Mouse (Mus musculus) lung, postnatal 10 days (tissue): Measurements from ENCODE around the gene Fthl17b.
"Not testable (repeated sequence)": the region's sequence is repeated elsewhere in the genome, so short reads cannot be mapped to it uniquely, and the experiment has no call there.

Experiments used
- DNase-seq: peaks from one replicate; pipeline ENCODE4 v3.0.0; 2021

Gene Fthl17b

GRCm38 (mm10) chrX:8962875-8963274 lies at the start of gene Fthl17b:
TSS of gene Fthl17b (minus strand) at chrX:8962975.
- not testable (repeated sequence) for DNase-seq

DNA sequence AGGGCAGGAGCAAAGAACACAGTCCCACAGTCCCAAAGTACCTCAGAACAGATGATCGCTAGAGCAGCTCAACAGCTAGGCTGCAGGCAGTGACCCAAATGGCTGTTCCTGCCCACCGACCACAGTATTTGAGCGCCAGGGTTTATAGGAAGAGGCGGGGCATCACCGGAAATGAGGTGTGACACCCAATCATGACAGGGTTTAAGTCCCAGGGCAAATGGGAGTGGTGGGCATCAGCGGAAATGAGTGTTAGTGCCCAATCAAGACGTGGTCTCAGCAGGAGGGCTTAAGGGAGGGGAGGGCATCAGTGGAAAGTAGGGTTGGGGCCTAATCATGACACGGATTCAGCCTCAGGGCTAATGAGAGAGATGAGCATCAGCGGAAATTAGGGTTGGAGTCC lies 23.9 kb upstream of the Fthl17b start, which contains the start of gene Fthl17d:
Gene Fthl17d, minus strand, starts transcription at position 101 of the 400 bp plus-strand sequence.
- DNase-seq, result not testable (repeated sequence)

DNA sequence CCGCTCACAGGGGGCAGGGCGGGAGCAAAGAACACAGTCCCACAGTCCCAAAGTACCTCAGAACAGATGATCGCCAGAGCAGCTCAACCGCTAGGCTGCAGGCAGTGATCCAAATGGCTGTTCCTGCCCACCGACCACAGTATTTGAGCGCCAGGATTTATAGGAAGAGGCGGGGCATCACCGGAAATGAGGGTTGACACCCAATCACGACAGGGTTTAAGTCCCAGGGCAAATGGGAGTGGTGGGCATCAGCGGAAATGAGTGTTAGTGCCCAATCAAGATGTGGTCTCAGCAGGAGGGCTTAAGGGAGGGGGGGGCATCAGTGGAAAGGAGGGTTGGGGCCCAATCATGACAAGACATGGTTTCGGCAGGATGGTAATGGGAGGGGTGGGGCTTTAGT lies 13.7 kb upstream of the Fthl17b start, which contains the start of gene Fthl17c:
Gene Fthl17c, minus strand, starts transcription at position 101 of the 400 bp plus-strand sequence.
- not testable (repeated sequence) for DNase-seq

DNA sequence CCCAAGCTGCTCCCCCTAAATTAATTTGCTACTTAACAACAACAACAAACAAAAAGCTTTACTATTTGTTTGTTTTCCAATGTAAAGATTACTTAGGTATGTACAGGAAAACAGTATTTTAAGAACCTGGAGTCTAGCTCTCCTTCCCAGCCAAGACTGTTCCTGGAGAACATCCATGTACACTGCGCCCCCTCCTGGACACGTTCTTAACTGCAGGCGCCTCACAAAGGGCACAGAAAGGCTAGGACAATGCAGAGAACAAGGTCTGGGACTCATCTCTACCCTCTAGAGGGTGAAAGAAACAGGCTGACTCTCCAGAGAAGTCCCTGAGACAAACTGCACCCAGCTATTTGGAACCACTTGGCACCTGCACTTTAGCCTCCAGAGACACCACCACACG lies 1.8 kb upstream of the Fthl17b start:
- peak; percentile 3 for DNase-seq

DNA sequence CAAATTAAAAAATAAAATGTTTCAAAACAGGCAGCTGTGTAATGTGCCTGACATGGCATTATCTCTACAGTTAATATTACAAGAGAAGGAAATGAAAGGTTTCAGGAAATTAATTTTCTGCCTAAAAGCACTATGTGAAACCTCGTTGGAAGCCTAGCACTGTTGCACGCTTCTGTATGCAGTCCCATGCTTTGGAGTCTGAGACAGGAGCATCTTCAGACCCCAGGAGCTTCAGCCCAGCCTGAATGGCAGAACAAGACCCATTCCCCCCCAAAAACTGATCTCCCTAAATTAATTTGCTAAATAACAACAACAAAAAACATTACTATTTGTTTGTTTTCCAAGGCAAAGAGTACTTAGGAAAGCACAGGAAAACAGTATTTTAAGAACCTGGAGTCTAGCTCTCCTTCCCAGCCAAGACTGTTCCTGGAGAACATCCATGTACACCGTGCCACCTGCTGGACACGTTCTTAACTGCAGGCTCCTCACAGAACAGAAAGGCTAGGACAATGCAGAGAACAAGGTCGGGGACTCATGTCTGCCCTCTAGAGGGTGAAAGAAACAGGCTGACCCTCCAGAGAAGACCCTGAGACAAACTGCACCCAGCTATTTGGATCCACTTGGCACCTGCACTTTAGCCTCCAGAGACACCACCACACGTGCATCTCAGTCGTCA lies 14.5 kb downstream of the Fthl17b start:
- peak; percentile 87 for DNase-seq

DNA sequence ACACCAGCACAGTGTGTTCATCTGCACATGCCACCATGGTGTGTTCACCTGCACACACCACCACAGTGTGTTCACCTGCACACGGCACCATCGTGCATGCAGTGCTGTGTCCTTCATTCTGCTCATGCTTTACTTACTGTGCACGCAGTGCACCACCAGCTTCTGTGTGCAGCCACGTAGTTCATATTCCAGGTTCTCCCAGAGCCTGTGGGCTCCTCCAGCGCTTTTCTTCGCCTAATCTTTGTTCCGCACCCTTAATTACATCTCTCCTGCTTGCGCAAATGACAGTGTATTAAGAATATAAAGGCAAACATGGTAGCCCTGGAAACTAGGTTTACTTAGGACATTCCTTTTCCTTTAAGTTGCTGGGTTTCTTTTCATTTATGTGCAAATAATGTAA lies 18.7 kb downstream of the Fthl17b start:
- no peak for DNase-seq

- DNase-seq, result no peak
These were observed 35.5 kb downstream of the Fthl17b start for GRCm38 (mm10) chrX:8927308-8927707.

DNA sequence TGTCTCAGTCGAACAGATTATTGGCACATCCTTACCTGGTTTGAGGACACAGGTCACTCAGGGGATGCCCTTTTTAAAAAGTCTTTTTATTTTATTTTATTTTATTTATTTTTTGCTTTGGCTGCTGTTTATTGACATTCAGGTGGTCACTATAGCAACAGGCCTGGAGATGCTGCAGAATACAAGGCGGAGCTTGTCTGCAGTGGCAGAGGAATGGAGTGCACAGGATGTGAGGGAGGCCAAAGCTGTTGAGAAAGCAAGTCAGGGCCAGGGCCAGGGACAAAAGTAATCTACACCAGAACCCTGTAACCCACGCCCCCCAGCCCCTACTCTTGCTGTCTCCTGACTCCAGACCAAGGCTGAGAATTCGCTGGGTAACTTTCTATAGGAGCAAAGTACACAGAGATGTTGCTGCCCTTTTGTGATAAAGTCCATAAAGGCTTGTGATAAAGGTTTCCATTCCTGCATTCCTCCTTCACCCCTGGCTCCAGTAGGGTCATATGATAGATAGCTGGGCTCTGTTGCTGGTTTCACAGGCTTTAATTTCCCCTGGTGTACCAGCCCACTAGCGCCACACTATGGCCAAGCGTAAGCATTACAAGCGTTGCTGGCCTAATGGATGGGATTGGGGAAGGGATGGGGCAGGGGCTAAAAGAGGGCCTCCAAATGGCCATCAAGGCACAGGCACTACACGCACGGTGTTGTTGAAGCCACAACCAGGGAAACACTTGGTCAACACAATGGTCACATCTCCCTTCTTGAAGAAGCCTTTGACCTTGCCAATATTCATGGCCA lies 40.8 kb downstream of the Fthl17b start:
- DNase-seq, result peak; percentile 1

DNA sequence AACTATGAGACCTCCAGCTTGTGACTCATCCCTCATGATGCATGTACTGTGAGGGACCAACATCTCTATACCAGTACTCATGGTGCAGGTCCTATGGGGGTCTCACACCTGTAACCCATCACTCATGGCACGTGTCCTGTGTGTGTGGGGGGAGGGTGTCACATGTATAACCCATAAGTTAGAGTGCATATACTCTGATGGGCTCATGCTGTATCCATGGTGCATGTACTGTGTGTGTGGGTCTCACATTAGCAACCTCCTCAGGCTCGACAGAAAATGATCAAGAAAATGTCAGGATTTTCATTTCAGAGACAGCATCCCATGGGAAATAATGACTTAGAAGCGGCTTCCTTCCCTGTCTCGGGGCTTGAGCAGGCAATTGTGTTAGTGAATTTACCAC lies 41.7 kb downstream of the Fthl17b start:
- DNase-seq, result no peak
